Mouse (Mus musculus) liver, embryonic 14.5 days (tissue): Measurements from ENCODE around the gene Clcn6.

ENCODE experiments used
- CTCF ChIP-seq: IDR thresholded peaks from 2 replicates; pipeline ENCODE4 v1.5.1; 2016; ENCODE audit warnings: antibody characterized with exemption, low read depth, control low read depth
- EP300 ChIP-seq: IDR thresholded peaks from 2 replicates; pipeline ENCODE4 v1.6.1; 2016; ENCODE audit warnings: antibody characterized with exemption, low read depth

DNA sequence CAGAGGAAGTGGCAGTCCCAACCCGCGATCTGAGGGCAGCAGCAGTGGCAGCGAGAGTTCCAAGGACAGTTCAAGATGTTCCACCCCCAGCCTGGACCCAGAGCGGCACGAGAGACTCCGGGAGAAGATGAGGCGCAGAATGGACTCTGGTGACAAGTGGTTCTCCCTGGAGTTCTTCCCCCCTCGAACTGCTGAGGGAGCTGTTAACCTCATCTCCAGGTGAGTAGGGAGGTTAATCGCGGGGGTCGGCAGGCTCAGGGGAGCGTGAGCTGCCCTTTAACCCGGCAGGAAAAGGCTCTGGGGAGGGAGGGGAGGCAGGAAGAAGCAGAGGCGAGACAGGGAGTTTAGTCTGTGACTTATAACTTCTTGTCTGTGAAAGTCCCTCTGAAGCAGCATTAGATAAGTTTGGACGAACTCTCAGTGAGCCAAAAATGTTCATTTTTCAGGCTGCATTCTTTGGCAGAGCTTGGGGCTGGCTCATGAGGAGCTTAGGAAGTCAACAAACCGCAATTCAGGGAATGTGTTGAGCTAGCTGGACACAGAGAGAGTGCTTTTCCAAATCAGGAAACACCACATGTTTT lies 3.1 kb upstream of the Clcn6 start:
- TF ChIP-seq CTCF (no peak), EP300 (no peak)
